Mouse (Mus musculus) erythroblast, embryonic 14.5 days (primary cell): ENCODE measurements around the gene Cpne5. TPM values are rescaled to one million over a fixed set of nuclear protein-coding genes. Genes with fewer than 3 reads are reported as not detected.

Experiments used
- H3K27me3 ChIP-seq: 2 replicates; pipeline ENCODE4 v1.6.1; 2012; ENCODE audit warnings: inconsistent platforms; ENCODE audit not compliant: control insufficient read depth
- H3K36me3 ChIP-seq: 2 replicates; pipeline ENCODE4 v1.6.1; 2012; ENCODE audit warnings: mild to moderate bottlenecking, inconsistent platforms; ENCODE audit not compliant: control insufficient read depth
- H3K4me1 ChIP-seq: 2 replicates; pipeline ENCODE4 v1.6.1; 2012; ENCODE audit warnings: inconsistent platforms; ENCODE audit not compliant: control insufficient read depth
- H3K4me3 ChIP-seq: replicated peaks from 2 replicates; pipeline ENCODE3; 2012; ENCODE audit warnings: moderate library complexity, mild to moderate bottlenecking, inconsistent platforms
- H3K9me3 ChIP-seq: 2 replicates; pipeline ENCODE4 v1.6.1; 2012; ENCODE audit warnings: low read length, inconsistent platforms, mixed read lengths; ENCODE audit not compliant: control insufficient read depth
- GATA1 ChIP-seq: IDR thresholded peaks from 2 replicates; pipeline ENCODE4 v1.6.1; 2012; ENCODE audit warnings: low read length, inconsistent platforms, mixed read lengths
- TAL1 ChIP-seq: IDR thresholded peaks from 3 replicates; pipeline ENCODE4 v1.6.1; 2012; ENCODE audit warnings: low read length, inconsistent platforms, mixed read lengths
- polyA plus RNA-seq: library from polyadenylated mRNA; stranded (reverse); fragments of >175 nt; gene quantifications from 2 replicates; pipeline ENCODE4 v1.2.3, GENCODE M21; 2012

Gene Cpne5
- polyA plus RNA-seq, 1 experiment: 0.03 TPM

GRCm38 (mm10) chr17:29145101-29145500 lies 92.9 kb downstream of the Cpne5 start:
- Histone ChIP-seq H3K4me1 (no peaks in the 10 kb centered on the region), H3K27me3 (no peaks in the 10 kb centered on the region), H3K4me3 (no peak overlapping the region), H3K36me3 (no peaks in the 10 kb centered on the region), H3K9me3 (no peaks in the 10 kb centered on the region; the same call in 1 of the 2 replicates)
- TF ChIP-seq GATA1 (no peak), TAL1 (no peak)

GRCm38 (mm10) chr17:29143266-29143665 lies 94.7 kb downstream of the Cpne5 start:
- no peaks in the 10 kb centered on the region; the same call in 1 of the 2 replicates for H3K9me3 ChIP-seq
- TF ChIP-seq TAL1 (no peak), GATA1 (no peak)
- H3K36me3 ChIP-seq: no peaks in the 10 kb centered on the region
- H3K4me3 ChIP-seq: no peak overlapping the region
- H3K4me1 ChIP-seq: no peaks in the 10 kb centered on the region
- no peaks in the 10 kb centered on the region for H3K27me3 ChIP-seq

- H3K4me3 ChIP-seq: no peak overlapping the region
- H3K4me1 ChIP-seq: no peaks in the 10 kb centered on the region
- H3K36me3 ChIP-seq: no peaks in the 10 kb centered on the region
- no peaks in the 10 kb centered on the region for H3K27me3 ChIP-seq
- TF ChIP-seq GATA1 (no peak), TAL1 (no peak)
- H3K9me3 ChIP-seq: no peaks in the 10 kb centered on the region; the same call in 1 of the 2 replicates
These were observed 96.4 kb downstream of the Cpne5 start for GRCm38 (mm10) chr17:29141577-29141976.

GRCm38 (mm10) chr17:29137906-29138305 lies 100.1 kb downstream of the Cpne5 start:
- H3K9me3 ChIP-seq: no peaks in the 10 kb centered on the region
- H3K4me1 ChIP-seq: peaks cover 6% of the 10 kb centered on the region
- TF ChIP-seq GATA1: no peak
- no peak overlapping the region for H3K4me3 ChIP-seq
- H3K36me3 ChIP-seq: no peaks in the 10 kb centered on the region
- H3K27me3 ChIP-seq: no peaks in the 10 kb centered on the region

GRCm38 (mm10) chr17:29136236-29136635 lies 101.7 kb downstream of the Cpne5 start:
- TF ChIP-seq GATA1 (no peak), TAL1 (no peak)
- H3K4me1 ChIP-seq: peaks cover 6% of the 10 kb centered on the region
- H3K27me3 ChIP-seq: no peaks in the 10 kb centered on the region
- no peak overlapping the region for H3K4me3 ChIP-seq
- H3K9me3 ChIP-seq: no peaks in the 10 kb centered on the region
- no peaks in the 10 kb centered on the region for H3K36me3 ChIP-seq

GRCm38 (mm10) chr17:29135066-29135465 lies 102.9 kb downstream of the Cpne5 start:
- no peak overlapping the region for H3K4me3 ChIP-seq
- TF ChIP-seq TAL1: no peak
- TF ChIP-seq GATA1: no peak
- no peaks in the 10 kb centered on the region for H3K27me3 ChIP-seq
- no peaks in the 10 kb centered on the region for H3K36me3 ChIP-seq
- H3K4me1 ChIP-seq: peaks cover 6% of the 10 kb centered on the region
- no peaks in the 10 kb centered on the region for H3K9me3 ChIP-seq

GRCm38 (mm10) chr17:29129341-29129740 lies 108.6 kb downstream of the Cpne5 start:
- no peak for TF ChIP-seq GATA1
- no peak for TF ChIP-seq TAL1
- no peak overlapping the region for H3K4me3 ChIP-seq
- peaks cover 5% of the 10 kb centered on the region for H3K4me1 ChIP-seq
- no peaks in the 10 kb centered on the region for H3K27me3 ChIP-seq
- no peaks in the 10 kb centered on the region for H3K36me3 ChIP-seq
- H3K9me3 ChIP-seq: no peaks in the 10 kb centered on the region

DNA sequence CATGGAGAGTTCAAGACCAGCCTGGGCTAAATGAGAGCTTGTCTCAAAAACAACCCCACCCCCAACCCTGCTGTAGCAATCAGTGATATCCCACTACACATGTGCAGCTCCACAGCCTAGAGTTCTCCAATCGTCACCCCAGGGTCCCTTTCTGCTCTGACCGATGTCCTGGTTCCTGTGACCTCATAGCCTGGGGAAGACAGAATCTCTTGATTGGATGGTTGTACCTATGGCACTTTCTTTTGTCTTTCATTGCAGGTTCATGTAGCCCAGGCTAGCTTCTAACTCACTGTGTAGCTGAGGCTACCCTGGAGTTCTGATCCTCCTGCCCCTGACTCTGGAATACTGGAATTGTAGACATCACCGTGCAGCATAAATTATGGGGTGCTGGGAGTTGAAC lies 111.4 kb downstream of the Cpne5 start:
- H3K4me1 ChIP-seq: no peaks in the 10 kb centered on the region
- no peak for TF ChIP-seq TAL1
- no peak for TF ChIP-seq GATA1
- no peaks in the 10 kb centered on the region for H3K27me3 ChIP-seq
- H3K4me3 ChIP-seq: no peak overlapping the region
- no peaks in the 10 kb centered on the region for H3K9me3 ChIP-seq
- no peaks in the 10 kb centered on the region for H3K36me3 ChIP-seq

DNA sequence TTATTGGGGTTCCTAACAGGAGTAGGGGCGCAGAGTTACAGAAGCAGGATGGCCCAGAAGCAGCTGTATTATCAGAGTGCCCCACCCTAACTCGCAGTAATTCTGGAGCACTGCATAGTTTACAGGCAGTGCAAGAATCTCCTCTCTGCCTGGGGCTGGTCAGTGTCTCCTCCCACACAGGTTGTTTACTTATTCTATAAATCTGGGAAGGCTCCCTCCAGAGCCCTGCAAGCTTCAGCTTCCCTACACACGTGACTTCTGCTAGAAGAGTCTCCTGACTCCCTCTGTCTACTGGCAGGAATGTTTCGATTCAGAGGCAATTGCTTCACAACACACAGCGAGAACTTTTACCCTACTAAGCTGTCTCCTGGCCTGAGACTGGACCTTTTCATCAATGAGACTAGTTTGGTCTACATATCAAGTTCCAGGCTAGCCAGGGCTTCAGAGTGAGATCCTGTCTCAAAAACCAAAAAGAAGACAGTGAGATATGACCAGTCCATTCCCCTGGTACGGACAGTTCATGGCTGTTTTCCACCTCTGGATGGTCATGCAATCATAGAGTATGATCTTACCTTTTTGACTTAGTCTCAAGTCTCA lies 114.3 kb downstream of the Cpne5 start:
- no peaks in the 10 kb centered on the region for H3K36me3 ChIP-seq
- H3K9me3 ChIP-seq: no peaks in the 10 kb centered on the region
- H3K4me3 ChIP-seq: no peak overlapping the region
- TF ChIP-seq GATA1 (no peak), TAL1 (no peak)
- no peaks in the 10 kb centered on the region for H3K4me1 ChIP-seq
- no peaks in the 10 kb centered on the region for H3K27me3 ChIP-seq

DNA sequence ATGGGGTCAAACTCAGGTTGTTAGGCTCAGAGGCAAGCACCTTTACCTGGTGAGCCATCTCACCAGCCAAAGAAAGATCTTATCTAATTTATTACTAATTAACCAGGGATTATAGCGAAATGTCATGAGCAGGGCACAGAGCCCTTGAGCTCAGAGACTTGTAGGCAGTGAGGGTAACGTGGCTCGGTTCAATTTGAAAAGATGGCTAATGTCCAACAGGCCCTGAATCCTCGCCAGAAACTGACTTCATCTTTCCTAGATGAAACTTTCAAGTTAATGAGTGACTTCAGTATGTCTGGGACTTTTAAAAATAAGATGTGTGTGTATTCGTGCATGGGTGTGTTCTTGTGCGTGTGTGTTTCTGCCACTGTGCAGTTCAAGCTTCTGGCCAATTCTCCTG lies 115.2 kb downstream of the Cpne5 start:
- H3K36me3 ChIP-seq: no peaks in the 10 kb centered on the region
- no peak overlapping the region for H3K4me3 ChIP-seq
- no peaks in the 10 kb centered on the region for H3K27me3 ChIP-seq
- no peaks in the 10 kb centered on the region for H3K9me3 ChIP-seq
- H3K4me1 ChIP-seq: no peaks in the 10 kb centered on the region
- TF ChIP-seq TAL1 (no peak), GATA1 (no peak)
